ENCODE assay signal across 10 mouse cellular contexts in the genomic region with DNA sequence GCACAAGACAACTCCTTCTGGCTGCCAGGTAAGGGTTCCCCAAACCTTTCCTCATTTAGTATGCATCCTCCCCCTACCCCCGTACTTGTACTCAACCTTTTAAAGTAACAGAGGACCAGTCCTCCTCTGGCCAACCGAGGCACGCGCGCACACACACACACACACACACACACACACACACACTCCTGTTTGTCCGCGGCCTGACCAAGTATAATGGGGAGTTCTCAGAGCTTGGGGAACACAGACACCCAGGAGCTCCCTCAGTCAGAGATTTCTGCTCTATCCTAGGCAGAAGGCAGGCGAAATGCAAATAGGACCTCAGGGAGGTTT. TPM values are rescaled to one million over a fixed set of nuclear protein-coding genes. Genes with fewer than 3 reads are reported as not detected.
A peak's percentile ranks its signal among the peaks of the same experiment; 100 is the strongest.
DNase-seq lines count a peak whose midpoint lies in the region; ATAC-seq and TF ChIP-seq lines count a peak whose summit lies in the region.
"Had no signal": no experiment of that assay in that cellular context is flagged by ENCODE, and none has a peak within 500 bp of the region (broad histone marks: within the 10 kb centered on the region; RNA-seq: fewer than 3 reads in every experiment).

No protein-coding gene starts in this region.

- in situ Hi-C loops in ES-E14 (cut with MboI; ENCODE audit: low sequenced_read_pairs in 2 of 2, unreplicated experiment in 2 of 2) = loop anchor here in 1 of 2 experiments (10.0 kb wide), 1 partner anchor 686 kb away; no protein-coding TSS in a partner anchor

- H3K9me3 ChIP-seq in heart, embryonic 13.5 days = no peaks in the 10 kb centered on the region
- H3K9me3 ChIP-seq in ES-E14 (ENCODE audit: control insufficient read depth, insufficient read depth, low read depth, low read length) = no peaks in the 10 kb centered on the region
- no peaks in the 10 kb centered on the region for H3K9me3 ChIP-seq in hindbrain, embryonic 11.5 days (ENCODE audit: control insufficient read depth, low read length)
- no peaks in the 10 kb centered on the region for H3K9me3 ChIP-seq in liver, postnatal 0 days (ENCODE audit: low read length)

- no peak for DNase-seq in heart, adult 8-10 months (ENCODE audit: low spot score)
- DNase-seq in ES-E14 (ENCODE audit: low read depth, low spot score) = no peak
- no peak for DNase-seq in hindbrain, embryonic 11.5 days (ENCODE audit: low spot score)
- no peak for DNase-seq in liver, postnatal 0 days
- no peak for DNase-seq in embryo, embryonic 9.5 days (ENCODE audit: extremely low spot score)
- DNase-seq in ovary, postnatal 10 days (ENCODE audit: low spot score) = no peak
- DNase-seq in embryo, embryonic 11 days = no peak

- no peak for TF ChIP-seq CTCF in liver, postnatal 0 days (IDR thresholded peaks at IDR 0.05; ENCODE audit: low read depth)

- H3K4me3 ChIP-seq in heart, embryonic 13.5 days = peak overlapping the region; percentile 67
- peak overlapping the region; percentile 47 to 64; a peak in 3 of 4 replicates for H3K4me3 ChIP-seq in ES-E14 (ENCODE audit: insufficient read depth in 1 of 2, low read depth in 1 of 2, low read length in 2 of 2, poor library complexity in 1 of 2, severe bottlenecking in 1 of 2)
- H3K4me3 ChIP-seq in hindbrain, embryonic 11.5 days (ENCODE audit: low read depth, low read length) = peak overlapping the region; percentile 46
- peak overlapping the region; percentile 48 for H3K4me3 ChIP-seq in liver, postnatal 0 days (ENCODE audit: low read depth, low read length)

- H3K36me3 ChIP-seq in heart, embryonic 13.5 days = no peaks in the 10 kb centered on the region
- no peaks in the 10 kb centered on the region for H3K36me3 ChIP-seq in ES-E14 (ENCODE audit: control insufficient read depth, insufficient read depth, low read length, poor library complexity, severe bottlenecking)
- H3K36me3 ChIP-seq in hindbrain, embryonic 11.5 days (ENCODE audit: control insufficient read depth, insufficient read depth, low read length) = no peaks in the 10 kb centered on the region
- H3K36me3 ChIP-seq in liver, postnatal 0 days (replicated peaks; ENCODE audit: insufficient read depth, low read length) = no peaks in the 10 kb centered on the region

- H3K27me3 ChIP-seq in heart, embryonic 13.5 days (replicated peaks) = peaks cover 18% of the 10 kb centered on the region
- H3K27me3 ChIP-seq in hindbrain, embryonic 11.5 days (ENCODE audit: control insufficient read depth, insufficient read depth, low read length) = peaks cover 8% of the 10 kb centered on the region; the same call in 1 of the 2 replicates
- H3K27me3 ChIP-seq in liver, postnatal 0 days (ENCODE audit: insufficient read depth, low read length) = peaks cover 5% of the 10 kb centered on the region; the same call in 1 of the 2 replicates

- no peak for TF ChIP-seq EP300 in liver, postnatal 0 days (IDR thresholded peaks at IDR 0.05; ENCODE audit: low read depth)

- whole genome bisulfite sequencing in heart, embryonic 13.5 days = 9% methylated on average over 8 of the region's 8 CpGs
- WGBS in hindbrain, embryonic 11.5 days = 2% methylated on average over 8 of the region's 8 CpGs
- WGBS in liver, postnatal 0 days (ENCODE audit: insufficient replicate concordance) = 27% methylated on average over 8 of the region's 8 CpGs

- no peak overlapping the region for H3K27ac ChIP-seq in heart, embryonic 13.5 days (replicated peaks)
- H3K27ac ChIP-seq in ES-E14 (ENCODE audit: insufficient read depth, low read depth, low read length, poor library complexity, severe bottlenecking) = no peak overlapping the region
- no peak overlapping the region for H3K27ac ChIP-seq in hindbrain, embryonic 11.5 days (ENCODE audit: low read depth, low read length)
- H3K27ac ChIP-seq in liver, postnatal 0 days (ENCODE audit: low read depth) = no peak overlapping the region
- H3K27ac ChIP-seq: macrophage had no signal

- no peak for ATAC-seq in heart, embryonic 13.5 days (ENCODE audit: extremely low read depth, insufficient number of reproducible peaks, low FRiP score, low TSS enrichment)
- peak; percentile 63 for ATAC-seq in hindbrain, embryonic 11.5 days (ENCODE audit: low FRiP score)
- no peak for ATAC-seq in liver, postnatal 0 days

- H3K9ac ChIP-seq in heart, embryonic 13.5 days = peak overlapping the region; percentile 84
- no peak overlapping the region for H3K9ac ChIP-seq in ES-E14 (ENCODE audit: insufficient read depth, low read depth, low read length, poor library complexity, severe bottlenecking)
- peak overlapping the region; percentile 65; the same call in 1 of the 2 replicates for H3K9ac ChIP-seq in hindbrain, embryonic 11.5 days (ENCODE audit: low read depth, low read length)
- H3K9ac ChIP-seq in liver, postnatal 0 days (replicated peaks) = peak overlapping the region; percentile 39

- H3K4me1 ChIP-seq in heart, embryonic 13.5 days = peaks cover 29% of the 10 kb centered on the region
- peaks cover 0 to 6% of the 10 kb centered on the region in 2 experiments; a peak in 1 of 4 replicates for H3K4me1 ChIP-seq in ES-E14 (ENCODE audit: control insufficient read depth in 2 of 2, insufficient read depth in 2 of 2, low read length in 2 of 2, poor library complexity in 1 of 2)
- peaks cover 4% of the 10 kb centered on the region; the same call in 1 of the 2 replicates for H3K4me1 ChIP-seq in hindbrain, embryonic 11.5 days (replicated peaks; ENCODE audit: control insufficient read depth, insufficient read depth, low read length)
- peaks cover 3% of the 10 kb centered on the region; the same call in 1 of the 2 replicates for H3K4me1 ChIP-seq in liver, postnatal 0 days (ENCODE audit: insufficient read depth)

- H3K4me2 ChIP-seq in heart, embryonic 13.5 days = peak overlapping the region; percentile 99
- H3K4me2 ChIP-seq in hindbrain, embryonic 11.5 days (replicated peaks; ENCODE audit: low read depth, low read length) = peak overlapping the region; percentile 97
- peak overlapping the region; percentile 74 for H3K4me2 ChIP-seq in liver, postnatal 0 days (ENCODE audit: low read depth, low read length)

TF ChIP-seq in ES-E14, 5 proteins besides CTCF, POLR2A, EP300 and RAD21:
- TF ChIP-seq HCFC1 (IDR thresholded peaks at IDR 0.05; ENCODE audit: borderline replicate concordance, insufficient read depth, low read length) (no peak), CHD2 (IDR thresholded peaks at IDR 0.05; ENCODE audit: low read depth, low read length) (no peak), MAFK (IDR thresholded peaks at IDR 0.05; ENCODE audit: insufficient read depth, low read depth, low read length) (no peak), ZC3H11A (IDR thresholded peaks at IDR 0.05; ENCODE audit: borderline replicate concordance, low read depth, low read length) (no peak), ZNF384 (IDR thresholded peaks at IDR 0.05; ENCODE audit: low read depth, low read length) (no peak)
TF ChIP-seq in ES-E14: peak in this region for 0.

RNA-seq across cellular contexts. Expression of a gene that starts 36.4 kb away (rescaled TPM):
- not detected in 2 replicates for polyA plus RNA-seq in heart, embryonic 13.5 days (2015; fragmentation: Nextera tagmentation; extraction: Ambion mirVana)
- not detected for total RNA-seq in heart, adult 8-10 months (2022)
- total RNA-seq in ES-E14 (2012; rRNA removed) = not detected in 2 replicates
- not detected in 2 replicates for polyA plus RNA-seq in hindbrain, embryonic 11.5 days (2014; fragmentation: Nextera tagmentation; extraction: Ambion mirVana)
- not detected in 2 replicates for polyA plus RNA-seq in liver, postnatal 0 days (2015; fragmentation: Nextera tagmentation; extraction: Ambion mirVana)
- total RNA-seq: adrenal gland, postnatal 10 days had no signal
- polyA plus RNA-seq: macrophage had no signal
